Mouse (Mus musculus): ENCODE data around the gene Gys1. TPM values are rescaled to one million over a fixed set of nuclear protein-coding genes. Genes with fewer than 3 reads are reported as not detected.
"Not testable (repeated sequence)": the region's sequence is repeated elsewhere in the genome, so short reads cannot be mapped to it uniquely, and the experiment has no call there.

Gys1 gene
- 20.6 and 23.4 TPM in 2 replicates for polyA plus RNA-seq (2015; fragmentation: Nextera tagmentation; extraction: Ambion mirVana)

- no peaks in the 10 kb centered on the region for H3K9me3 ChIP-seq
- peaks cover 47% of the 10 kb centered on the region for H3K4me1 ChIP-seq (replicated peaks)
- H3K36me3 ChIP-seq, result peaks cover 27% of the 10 kb centered on the region
- ATAC-seq, result peak; percentile 97
- peak within 1 kb of the TSS; percentile 99 for H3K4me2 ChIP-seq (replicated peaks)
- H3K4me3 ChIP-seq (replicated peaks), result peak within 1 kb of the TSS; percentile 95
- peak within 1 kb of the TSS; percentile 92 for H3K9ac ChIP-seq (replicated peaks)
- peak within 1 kb of the TSS; percentile 94 for H3K27ac ChIP-seq
- H3K27me3 ChIP-seq, result no peaks in the 10 kb centered on the region
- WGBS, result under 1% methylated on average over 45 of the region's 45 CpGs
Measured at GRCm38 (mm10) chr7:45434203-45435015, at the start of gene Gys1. Gys1 (plus strand) TSS chr7:45434844.

GRCm38 (mm10) chr7:45386077-45386476 is 48.6 kb upstream of the Gys1 start:
- WGBS, result 96% methylated on average over 3 of the region's 3 CpGs
- no peak overlapping the region for H3K4me3 ChIP-seq (replicated peaks)

GRCm38 (mm10) chr7:45395129-45395541 is 39.5 kb upstream of the Gys1 start:
- Histone ChIP-seq H3K36me3 (peaks cover 24% of the 10 kb centered on the region), H3K4me3 (replicated peaks) (peak overlapping the region; percentile 79), H3K9me3 (no peaks in the 10 kb centered on the region), H3K4me2 (replicated peaks) (peak overlapping the region; percentile 99), H3K27ac (peak overlapping the region; percentile 96), H3K27me3 (no peaks in the 10 kb centered on the region), H3K9ac (replicated peaks) (peak overlapping the region; percentile 90), H3K4me1 (replicated peaks) (peaks cover 26% of the 10 kb centered on the region)
- peak; percentile 84 for ATAC-seq
- 0% methylated on average over 16 of the region's 20 CpGs for WGBS

More at GRCm38 (mm10) chr7:45386077-45386476, 48.6 kb upstream of the Gys1 start:
- Histone ChIP-seq H3K36me3 (peaks cover 99% of the 10 kb centered on the region), H3K4me1 (replicated peaks) (no peaks in the 10 kb centered on the region), H3K27me3 (no peaks in the 10 kb centered on the region), H3K4me2 (replicated peaks) (no peak overlapping the region), H3K9ac (replicated peaks) (no peak overlapping the region), H3K9me3 (no peaks in the 10 kb centered on the region), H3K27ac (no peak overlapping the region)
- no peak for ATAC-seq

GRCm38 (mm10) chr7:45395578-45396336 is 38.9 kb upstream of the Gys1 start, which contains the start of gene Snrnp70:
Snrnp70 (minus strand) TSS chr7:45395742.
- H3K4me3 ChIP-seq (replicated peaks), result peak within 1 kb of the TSS; percentile 79
- ATAC-seq, result peak; percentile 98
- H3K9me3 ChIP-seq, result no peaks in the 10 kb centered on the region
- peaks cover 26% of the 10 kb centered on the region for H3K4me1 ChIP-seq (replicated peaks)
- H3K27me3 ChIP-seq, result no peaks in the 10 kb centered on the region
- H3K36me3 ChIP-seq, result peaks cover 18% of the 10 kb centered on the region
- H3K9ac ChIP-seq (replicated peaks), result peak within 1 kb of the TSS; percentile 90
- H3K4me2 ChIP-seq (replicated peaks), result peak within 1 kb of the TSS; percentile 99
- under 1% methylated on average over 60 of the region's 60 CpGs for WGBS
- peak within 1 kb of the TSS; percentile 96 for H3K27ac ChIP-seq

GRCm38 (mm10) chr7:45396337-45396775 is 38.3 kb upstream of the Gys1 start:
- H3K27me3 ChIP-seq, H3K9me3 ChIP-seq: not testable (repeated sequence)
- Histone ChIP-seq H3K4me3 (replicated peaks) (peak overlapping the region; percentile 40), H3K36me3 (peaks cover 13% of the 10 kb centered on the region), H3K4me1 (replicated peaks) (peaks cover 26% of the 10 kb centered on the region), H3K27ac (peak overlapping the region; percentile 85), H3K4me2 (replicated peaks) (peak overlapping the region; percentile 59), H3K9ac (replicated peaks) (peak overlapping the region; percentile 61)
- ATAC-seq, result peak; percentile 38
- 9% methylated on average over 3 of the region's 3 CpGs for WGBS

GRCm38 (mm10) chr7:45396787-45397186 is 37.9 kb upstream of the Gys1 start:
- Histone ChIP-seq H3K4me2 (replicated peaks) (no peak overlapping the region), H3K27ac (no peak overlapping the region), H3K36me3 (peaks cover 10% of the 10 kb centered on the region), H3K27me3 (no peaks in the 10 kb centered on the region), H3K4me3 (replicated peaks) (no peak overlapping the region), H3K4me1 (replicated peaks) (peaks cover 26% of the 10 kb centered on the region), H3K9me3 (no peaks in the 10 kb centered on the region), H3K9ac (replicated peaks) (no peak overlapping the region)
- no peak for ATAC-seq
- 78% methylated on average over 2 of the region's 2 CpGs for WGBS

GRCm38 (mm10) chr7:45401521-45402085 is 33.0 kb upstream of the Gys1 start:
- ATAC-seq, result no peak
- H3K9ac ChIP-seq (replicated peaks), result no peak overlapping the region
- H3K36me3 ChIP-seq, result no peaks in the 10 kb centered on the region
- no peak overlapping the region for H3K4me3 ChIP-seq (replicated peaks)
- no peak overlapping the region for H3K4me2 ChIP-seq (replicated peaks)
- H3K4me1 ChIP-seq (replicated peaks), result peaks cover 12% of the 10 kb centered on the region
- 68% methylated on average over 10 of the region's 10 CpGs for WGBS
- H3K27ac ChIP-seq, result no peak overlapping the region
- H3K9me3 ChIP-seq, result no peaks in the 10 kb centered on the region; the same call in 1 of the 2 replicates
- H3K27me3 ChIP-seq, result peaks cover 19% of the 10 kb centered on the region

GRCm38 (mm10) chr7:45403532-45404261 is 30.9 kb upstream of the Gys1 start:
- H3K27me3 ChIP-seq, result peaks cover 40% of the 10 kb centered on the region
- no peaks in the 10 kb centered on the region; the same call in 1 of the 2 replicates for H3K9me3 ChIP-seq
- no peak for ATAC-seq
- no peak overlapping the region for H3K4me2 ChIP-seq (replicated peaks)
- 48% methylated on average over 6 of the region's 6 CpGs for WGBS
- H3K4me3 ChIP-seq (replicated peaks), result no peak overlapping the region
- peaks cover 12% of the 10 kb centered on the region for H3K4me1 ChIP-seq (replicated peaks)
- H3K9ac ChIP-seq (replicated peaks), result no peak overlapping the region
- no peak overlapping the region for H3K27ac ChIP-seq
- H3K36me3 ChIP-seq, result no peaks in the 10 kb centered on the region

GRCm38 (mm10) chr7:45405091-45406075 is 29.3 kb upstream of the Gys1 start, which contains the start of gene Kcna7:
Kcna7 (plus strand) TSS chr7:45405653.
- 10% methylated on average over 28 of the region's 28 CpGs for WGBS
- Histone ChIP-seq H3K27ac (no peak within 1 kb of the TSS), H3K4me1 (replicated peaks) (peaks cover 12% of the 10 kb centered on the region), H3K9me3 (no peaks in the 10 kb centered on the region; the same call in 1 of the 2 replicates), H3K4me2 (replicated peaks) (peak within 1 kb of the TSS; percentile 48), H3K27me3 (peaks cover 57% of the 10 kb centered on the region), H3K4me3 (replicated peaks) (peak within 1 kb of the TSS; percentile 31), H3K36me3 (no peaks in the 10 kb centered on the region), H3K9ac (replicated peaks) (peak within 1 kb of the TSS; percentile 48; the same call in 1 of the 2 replicates)
- ATAC-seq, result no peak
